Mouse (Mus musculus): ENCODE data around the gene Ppef1. TPM values are rescaled to one million over a fixed set of nuclear protein-coding genes. Genes with fewer than 3 reads are reported as not detected.
"Not testable (repeated sequence)": the region's sequence is repeated elsewhere in the genome, so short reads cannot be mapped to it uniquely, and the experiment has no call there.

Gene Ppef1
- not detected in 2 replicates for polyA plus RNA-seq (2016; fragmentation: Nextera tagmentation; extraction: Ambion mirVana)

DNA sequence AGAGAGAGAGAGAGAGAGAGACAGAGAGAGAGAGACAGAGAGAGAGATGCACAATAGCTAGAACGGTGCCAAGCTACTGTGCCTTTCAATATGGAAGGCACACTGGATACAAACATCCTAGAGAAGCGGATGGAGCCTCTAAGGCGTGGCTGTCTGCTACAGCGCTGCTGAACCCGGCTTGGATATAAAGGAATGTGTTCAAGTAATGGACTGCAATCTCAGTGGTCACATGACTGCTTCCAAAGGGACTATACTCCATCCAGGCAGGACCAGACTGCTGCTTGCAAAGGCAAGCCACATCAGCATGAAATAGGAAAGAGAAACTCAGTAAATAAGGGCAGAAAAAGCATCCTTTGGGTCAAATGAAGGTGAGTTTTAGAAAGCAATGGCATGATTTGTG lies at the start of gene Ppef1:
Ppef1 (minus strand) TSS at position 116 of the 400 bp plus-strand sequence.
- H3K27ac ChIP-seq (replicated peaks) = no peak within 1 kb of the TSS
- no peak for DNase-seq (ENCODE audit: low spot score)
- H3K4me1 ChIP-seq = no peaks in the 10 kb centered on the region
- H3K36me3 ChIP-seq (replicated peaks) = no peaks in the 10 kb centered on the region
- whole genome bisulfite sequencing = 82% methylated on average over 5 of the region's 5 CpGs
- H3K9me3 ChIP-seq = no peaks in the 10 kb centered on the region
- peaks cover 77% of the 10 kb centered on the region for H3K27me3 ChIP-seq (replicated peaks; ENCODE audit: low read depth, poor library complexity, severe bottlenecking)
- H3K4me3 ChIP-seq = no peak within 1 kb of the TSS

GRCm38 (mm10) chrX:160782276-160782675 lies 46.7 kb upstream of the Ppef1 start:
- no peaks in the 10 kb centered on the region for H3K4me1 ChIP-seq
- no peak overlapping the region for H3K27ac ChIP-seq (replicated peaks)
- H3K4me3 ChIP-seq = no peak overlapping the region
- no peaks in the 10 kb centered on the region for H3K9me3 ChIP-seq
- H3K27me3 ChIP-seq (replicated peaks; ENCODE audit: low read depth, poor library complexity, severe bottlenecking) = peaks cover 82% of the 10 kb centered on the region
- DNase-seq (ENCODE audit: low spot score) = no peak
- no peaks in the 10 kb centered on the region for H3K36me3 ChIP-seq (replicated peaks)
- 73% methylated on average over 5 of the region's 5 CpGs for WGBS

- Histone ChIP-seq H3K27me3 (replicated peaks; ENCODE audit: low read depth, poor library complexity, severe bottlenecking) (peaks cover 87% of the 10 kb centered on the region), H3K36me3 (replicated peaks) (no peaks in the 10 kb centered on the region), H3K9me3 (no peaks in the 10 kb centered on the region), H3K4me1 (no peaks in the 10 kb centered on the region), H3K27ac (replicated peaks) (no peak overlapping the region), H3K4me3 (no peak overlapping the region)
- no peak for DNase-seq (ENCODE audit: low spot score)
- WGBS = 25% methylated on average over 1 of the region's 1 CpGs
These were observed 37.5 kb upstream of the Ppef1 start for GRCm38 (mm10) chrX:160773033-160773432.

DNA sequence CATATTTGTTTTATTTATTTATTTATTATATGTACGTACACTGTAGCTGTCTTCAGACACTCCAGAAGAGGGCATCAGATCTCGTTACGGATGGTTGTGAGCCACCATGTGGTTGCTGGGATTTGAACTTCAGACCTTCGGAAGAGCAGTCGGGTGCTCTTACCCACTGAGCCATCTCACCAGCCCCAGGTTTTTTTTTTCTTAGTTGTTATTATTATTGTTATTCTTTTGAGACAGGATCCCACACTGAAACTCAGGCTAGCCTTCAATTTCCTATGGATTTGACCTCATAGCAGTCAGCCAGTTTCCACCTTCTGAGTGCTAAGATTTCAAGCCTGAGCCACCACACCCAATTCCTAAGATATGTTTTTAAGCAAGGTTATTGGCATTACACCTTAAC lies 34.1 kb upstream of the Ppef1 start:
- H3K27ac ChIP-seq (replicated peaks); H3K9me3 ChIP-seq; H3K36me3 ChIP-seq (replicated peaks); DNase-seq (ENCODE audit: low spot score); H3K4me3 ChIP-seq; H3K4me1 ChIP-seq: not testable (repeated sequence)
- peaks cover 94% of the 10 kb centered on the region for H3K27me3 ChIP-seq (replicated peaks; ENCODE audit: low read depth, poor library complexity, severe bottlenecking)
- 79% methylated on average over 5 of the region's 5 CpGs for WGBS

DNA sequence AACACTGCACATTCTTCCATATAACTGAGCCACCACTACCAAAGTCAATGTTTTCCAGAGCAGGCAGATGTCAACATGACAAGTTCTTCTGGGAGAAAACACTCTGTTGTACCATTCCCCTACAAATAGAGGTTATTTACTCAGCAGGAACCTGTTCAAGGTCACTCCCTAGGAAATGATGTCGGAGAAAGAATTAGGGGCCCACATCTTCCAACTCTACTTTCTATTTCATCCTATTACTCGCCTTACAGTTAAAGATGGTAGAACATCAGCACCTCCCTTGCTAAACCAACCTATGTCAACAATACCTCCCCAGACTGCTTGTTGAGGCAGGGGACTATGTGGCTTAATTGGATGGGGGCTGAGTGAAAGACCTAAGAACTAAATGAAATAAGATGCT lies 32.1 kb upstream of the Ppef1 start, which contains the start of gene Rs1:
Rs1 (plus strand) TSS at position 301 of the 400 bp plus-strand sequence.
- DNase-seq (ENCODE audit: low spot score) = no peak
- Histone ChIP-seq H3K9me3 (no peaks in the 10 kb centered on the region), H3K4me3 (peak within 1 kb of the TSS; percentile 61; the same call in 1 of the 2 replicates), H3K4me1 (no peaks in the 10 kb centered on the region), H3K27me3 (replicated peaks; ENCODE audit: low read depth, poor library complexity, severe bottlenecking) (peaks cover 92% of the 10 kb centered on the region), H3K27ac (replicated peaks) (no peak within 1 kb of the TSS), H3K36me3 (replicated peaks) (no peaks in the 10 kb centered on the region)
- WGBS = 87% methylated on average over 2 of the region's 2 CpGs

- H3K27ac ChIP-seq (replicated peaks) = no peak overlapping the region
- DNase-seq (ENCODE audit: low spot score) = no peak
- H3K4me3 ChIP-seq = peak overlapping the region; percentile 61
- no peaks in the 10 kb centered on the region for H3K36me3 ChIP-seq (replicated peaks)
- H3K27me3 ChIP-seq (replicated peaks; ENCODE audit: low read depth, poor library complexity, severe bottlenecking) = peaks cover 87% of the 10 kb centered on the region
- no peaks in the 10 kb centered on the region for H3K4me1 ChIP-seq
- 26% methylated on average over 15 of the region's 15 CpGs for WGBS
- no peaks in the 10 kb centered on the region for H3K9me3 ChIP-seq
These were observed 30.7 kb upstream of the Ppef1 start for GRCm38 (mm10) chrX:160766233-160766616.

DNA sequence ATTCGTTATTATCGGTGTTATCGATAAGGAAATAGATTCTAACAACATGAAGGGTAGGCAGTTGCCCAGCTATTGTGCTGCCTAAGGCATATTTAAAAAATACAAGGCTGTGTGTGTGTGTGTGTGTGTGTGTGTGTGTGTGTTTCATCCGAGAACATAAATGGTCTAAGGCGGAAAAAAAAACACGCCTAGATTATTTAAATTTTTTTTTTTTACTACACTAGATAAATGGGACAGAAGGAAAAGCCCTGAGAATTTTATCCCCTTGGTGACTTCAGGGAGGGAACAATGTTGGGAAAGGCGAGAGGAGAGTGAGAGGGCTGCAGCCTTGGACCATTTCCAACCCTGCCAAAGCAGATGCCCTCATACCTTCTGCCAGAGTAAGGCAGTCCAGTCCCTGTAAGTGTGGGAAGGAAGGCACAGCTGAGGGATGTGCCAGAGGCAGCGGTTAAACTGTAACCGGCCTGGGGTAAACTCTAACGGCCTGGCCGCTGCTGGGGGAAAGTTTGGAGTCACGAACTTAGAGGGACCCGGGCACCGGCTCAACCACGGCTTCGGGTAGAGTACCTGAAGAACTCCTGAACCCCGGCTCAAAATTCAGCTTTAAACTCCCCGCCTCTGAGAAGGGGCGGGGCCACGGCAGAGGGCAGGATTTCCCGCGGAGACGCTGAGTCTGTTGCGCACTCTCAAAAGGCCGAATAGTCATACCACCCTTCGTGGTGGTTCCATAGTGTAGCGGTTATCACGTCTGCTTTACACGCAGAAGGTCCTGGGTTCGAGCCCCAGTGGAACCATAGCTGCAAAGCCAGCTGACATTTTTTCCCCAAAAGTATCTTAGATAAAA lies 30.0 kb upstream of the Ppef1 start:
- no peaks in the 10 kb centered on the region for H3K9me3 ChIP-seq
- no peaks in the 10 kb centered on the region for H3K4me1 ChIP-seq
- peak overlapping the region; percentile 61 for H3K4me3 ChIP-seq
- DNase-seq (ENCODE audit: low spot score) = peak; percentile 86
- no peak overlapping the region; the same call in 1 of the 2 replicates for H3K27ac ChIP-seq (replicated peaks)
- no peaks in the 10 kb centered on the region for H3K36me3 ChIP-seq (replicated peaks)
- 35% methylated on average over 30 of the region's 30 CpGs for WGBS
- peaks cover 86% of the 10 kb centered on the region for H3K27me3 ChIP-seq (replicated peaks; ENCODE audit: low read depth, poor library complexity, severe bottlenecking)

- Histone ChIP-seq H3K27me3 (replicated peaks; ENCODE audit: low read depth, poor library complexity, severe bottlenecking) (peaks cover 67% of the 10 kb centered on the region), H3K4me1 (no peaks in the 10 kb centered on the region), H3K36me3 (replicated peaks) (no peaks in the 10 kb centered on the region), H3K27ac (replicated peaks) (no peak overlapping the region), H3K9me3 (no peaks in the 10 kb centered on the region), H3K4me3 (no peak overlapping the region)
- 94% methylated on average over 8 of the region's 8 CpGs for WGBS
- DNase-seq (ENCODE audit: low spot score) = no peak
These were observed 15.2 kb upstream of the Ppef1 start for GRCm38 (mm10) chrX:160750808-160751207.

DNA sequence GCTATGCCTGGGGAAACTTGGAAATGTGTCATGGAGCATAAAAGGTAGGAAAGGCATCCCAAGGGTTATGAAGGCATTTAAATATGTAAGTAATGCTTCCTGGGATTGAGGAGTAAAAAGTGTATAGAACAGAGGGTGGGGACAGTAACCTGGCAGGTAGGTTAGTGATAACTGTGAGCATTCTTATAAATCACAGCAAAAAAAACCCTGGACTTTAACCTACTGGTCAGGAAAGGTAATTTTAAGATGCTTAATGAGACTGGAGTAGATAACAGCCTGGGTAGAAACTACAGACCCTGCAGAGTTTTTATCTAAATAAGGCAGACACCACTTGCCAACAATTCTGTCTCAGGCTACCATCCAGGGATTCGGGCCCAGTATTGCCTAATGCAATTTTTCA lies 13.1 kb upstream of the Ppef1 start:
- no peak overlapping the region for H3K27ac ChIP-seq (replicated peaks)

GRCm38 (mm10) chrX:160745399-160745798 lies 9.8 kb upstream of the Ppef1 start:
- WGBS = 97% methylated on average over 1 of the region's 1 CpGs
- H3K4me1 ChIP-seq = no peaks in the 10 kb centered on the region
- H3K9me3 ChIP-seq = no peaks in the 10 kb centered on the region
- no peak overlapping the region for H3K27ac ChIP-seq (replicated peaks)
- H3K27me3 ChIP-seq (replicated peaks; ENCODE audit: low read depth, poor library complexity, severe bottlenecking) = peaks cover 55% of the 10 kb centered on the region
- H3K4me3 ChIP-seq = no peak overlapping the region
- no peak for DNase-seq (ENCODE audit: low spot score)
- H3K36me3 ChIP-seq (replicated peaks) = no peaks in the 10 kb centered on the region

More for the DNA sequence above, 13.1 kb upstream of the Ppef1 start:
- Histone ChIP-seq H3K4me1 (no peaks in the 10 kb centered on the region), H3K36me3 (replicated peaks) (no peaks in the 10 kb centered on the region), H3K4me3 (no peak overlapping the region), H3K27me3 (replicated peaks; ENCODE audit: low read depth, poor library complexity, severe bottlenecking) (peaks cover 63% of the 10 kb centered on the region), H3K9me3 (no peaks in the 10 kb centered on the region)
- 81% methylated on average over 1 of the region's 1 CpGs for WGBS
- no peak for DNase-seq (ENCODE audit: low spot score)

GRCm38 (mm10) chrX:160699171-160699570 lies 36.4 kb downstream of the Ppef1 start:
- H3K9me3 ChIP-seq = no peaks in the 10 kb centered on the region
- no peak overlapping the region for H3K27ac ChIP-seq (replicated peaks)
- 31% methylated on average over 1 of the region's 1 CpGs for WGBS
- no peaks in the 10 kb centered on the region for H3K4me1 ChIP-seq
- no peak for DNase-seq (ENCODE audit: low spot score)
- H3K36me3 ChIP-seq (replicated peaks) = no peaks in the 10 kb centered on the region
- H3K27me3 ChIP-seq (replicated peaks; ENCODE audit: low read depth, poor library complexity, severe bottlenecking) = peaks cover 85% of the 10 kb centered on the region
- H3K4me3 ChIP-seq = no peak overlapping the region

GRCm38 (mm10) chrX:160691559-160691958 lies 44.0 kb downstream of the Ppef1 start:
- Histone ChIP-seq H3K4me3 (no peak overlapping the region), H3K27ac (replicated peaks) (no peak overlapping the region), H3K27me3 (replicated peaks; ENCODE audit: low read depth, poor library complexity, severe bottlenecking) (peaks cover 80% of the 10 kb centered on the region), H3K9me3 (no peaks in the 10 kb centered on the region), H3K4me1 (no peaks in the 10 kb centered on the region), H3K36me3 (replicated peaks) (no peaks in the 10 kb centered on the region)
- 86% methylated on average over 3 of the region's 3 CpGs for WGBS
- DNase-seq (ENCODE audit: low spot score) = no peak

DNA sequence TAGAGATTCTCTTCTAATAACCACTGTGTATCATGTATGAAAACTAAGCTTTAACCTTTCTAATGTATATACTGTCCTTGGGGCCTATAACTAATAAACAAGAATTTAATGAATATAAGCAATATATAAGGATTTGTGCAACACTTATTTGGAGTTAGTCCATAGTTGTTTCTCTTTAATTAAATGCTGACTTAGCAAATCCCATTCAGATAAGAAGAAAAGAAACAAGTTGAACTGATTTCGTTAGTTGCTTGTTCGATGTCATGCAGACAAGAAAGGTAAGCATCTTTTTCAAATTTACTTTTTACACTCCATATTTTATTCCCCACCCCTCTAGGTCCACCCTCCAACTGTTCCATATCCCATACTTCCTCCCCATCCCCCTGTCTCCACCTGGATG lies 45.5 kb downstream of the Ppef1 start:
- Histone ChIP-seq H3K4me3 (no peak overlapping the region), H3K9me3 (no peaks in the 10 kb centered on the region), H3K27me3 (replicated peaks; ENCODE audit: low read depth, poor library complexity, severe bottlenecking) (peaks cover 73% of the 10 kb centered on the region), H3K36me3 (replicated peaks) (no peaks in the 10 kb centered on the region), H3K4me1 (no peaks in the 10 kb centered on the region), H3K27ac (replicated peaks) (no peak overlapping the region)
- DNase-seq (ENCODE audit: low spot score) = no peak
- WGBS = 91% methylated on average over 2 of the region's 2 CpGs

Data from embryonic facial prominence, embryonic 10.5 days (tissue).